ENCODE assay signal across 8 mouse cellular contexts in genomic region chrX:60403764-60404667, GRCm38 (mm10).
DNase-seq lines count a peak whose midpoint lies in the region; ATAC-seq lines count a peak whose summit lies in the region.

No protein-coding gene starts in this region.

- no peaks in the 10 kb centered on the region for H3K36me3 ChIP-seq in hindbrain, embryonic 16.5 days (ENCODE audit: control insufficient read depth, insufficient read depth, low read length)

- peak overlapping the region; percentile 83 for H3K9ac ChIP-seq in hindbrain, embryonic 16.5 days (ENCODE audit: low read depth, low read length)

- intact Hi-C loops in left cerebral cortex, postnatal 14 days (cut with DNase I), result loop anchor here (5.0 kb wide), 2 partner anchors 377 to 1227 kb away; no protein-coding TSS in a partner anchor

- H3K9me3 ChIP-seq in hindbrain, embryonic 16.5 days (ENCODE audit: control insufficient read depth, low read length), result peaks cover 2% of the 10 kb centered on the region; the same call in 1 of the 2 replicates

- H3K4me3 ChIP-seq in hindbrain, embryonic 16.5 days (ENCODE audit: low read length), result peak overlapping the region; percentile 70

- H3K27ac ChIP-seq in hindbrain, embryonic 16.5 days (ENCODE audit: low read depth, low read length), result peak overlapping the region; percentile 92

- H3K4me1 ChIP-seq in hindbrain, embryonic 16.5 days (ENCODE audit: control insufficient read depth, insufficient read depth, low read depth, low read length), result peaks cover 3% of the 10 kb centered on the region; the same call in 1 of the 2 replicates

- peak overlapping the region; percentile 54 for H3K4me2 ChIP-seq in hindbrain, embryonic 16.5 days (ENCODE audit: low read length)

- WGBS in hindbrain, embryonic 16.5 days, result 16% methylated on average over 44 of the region's 126 CpGs

- DNase-seq in adipocyte (ENCODE audit: low spot score), result peak; percentile 57
- DNase-seq in cerebellum, postnatal 36 days, result peak; percentile 49 to 68
- DNase-seq in gastrocnemius, adult 18-20 months (ENCODE audit: low spot score), result peak; percentile 51
- DNase-seq in left cerebral cortex, postnatal 14 days (ENCODE audit: low spot score in 2 of 2), result peak; percentile 2 to 22
- peak; percentile 57 for DNase-seq in mesoderm, embryonic 11.5 days (ENCODE audit: low read depth, low spot score)
- peak; percentile 46 for DNase-seq in right cerebral cortex, postnatal 4 days
- peak; percentile 64 for DNase-seq in yolk sac, embryonic 10.5 days (ENCODE audit: low spot score)

- no peaks in the 10 kb centered on the region for H3K27me3 ChIP-seq in hindbrain, embryonic 16.5 days (replicated peaks; ENCODE audit: control insufficient read depth, insufficient read depth, low read length)

- ATAC-seq in hindbrain, embryonic 16.5 days, result peak; percentile 78

Comparison
In these comparisons a context has a peak if more than half of its experiments do, and no peak if none do; other contexts are left out.
1. Peak in every context shown above with its lines: DNase-seq, ATAC-seq, H3K4me3 ChIP-seq and H3K27ac ChIP-seq.
2. DNase-seq: peak in every context shown above with its lines; median percentile 64 in yolk sac, embryonic 10.5 days; 58 in cerebellum, postnatal 36 days; 57 in adipocyte; 57 in mesoderm, embryonic 11.5 days; 51 in gastrocnemius, adult 18-20 months; 46 in right cerebral cortex, postnatal 4 days; 12 in left cerebral cortex, postnatal 14 days.